Mouse (Mus musculus) gastrocnemius, postnatal 10 days (tissue): ENCODE data around the gene Paqr8. TPM values are rescaled to one million over a fixed set of nuclear protein-coding genes. Genes with fewer than 3 reads are reported as not detected.
A peak's percentile ranks its signal among the peaks of the same experiment; 100 is the strongest.

Source experiments
- DNase-seq: peaks from one replicate; pipeline ENCODE4 v3.0.0; 2021; ENCODE audit warnings: mixed read lengths
- long read RNA-seq, 2 experiments: library from polyadenylated mRNA; stranded (forward); transcript quantifications; one replicate each; pipeline ENCODE4 v2.0.0; 2021
- total RNA-seq, 2 experiments: library from RNA; stranded (reverse); gene quantifications; 2 replicates each; pipeline ENCODE4 v1.2.3; 2021

Paqr8 gene
- total RNA-seq, result 1 to 10 TPM; 2.0 to 2.2 TPM
- long read RNA-seq, experiment 1, full-length matches to known transcripts, result 3 of 6 reads
- long read RNA-seq, experiment 1, partial matches to known transcripts, result 0 of 6 reads
- long read RNA-seq, experiment 1, other reads (novel, unspliced or antisense), result 3 of 6 reads
- long read RNA-seq, experiment 2, full-length matches to known transcripts, result 2 of 3 reads
- long read RNA-seq, experiment 2, partial matches to known transcripts, result 0 of 3 reads
- long read RNA-seq, experiment 2, other reads (novel, unspliced or antisense), result 1 of 3 reads

GRCm38 (mm10) chr1:20890404-20890921 lies at the start of gene Paqr8:
TSS of gene Paqr8 (plus strand) at chr1:20890606.
- DNase-seq, result peak; percentile 81

DNA sequence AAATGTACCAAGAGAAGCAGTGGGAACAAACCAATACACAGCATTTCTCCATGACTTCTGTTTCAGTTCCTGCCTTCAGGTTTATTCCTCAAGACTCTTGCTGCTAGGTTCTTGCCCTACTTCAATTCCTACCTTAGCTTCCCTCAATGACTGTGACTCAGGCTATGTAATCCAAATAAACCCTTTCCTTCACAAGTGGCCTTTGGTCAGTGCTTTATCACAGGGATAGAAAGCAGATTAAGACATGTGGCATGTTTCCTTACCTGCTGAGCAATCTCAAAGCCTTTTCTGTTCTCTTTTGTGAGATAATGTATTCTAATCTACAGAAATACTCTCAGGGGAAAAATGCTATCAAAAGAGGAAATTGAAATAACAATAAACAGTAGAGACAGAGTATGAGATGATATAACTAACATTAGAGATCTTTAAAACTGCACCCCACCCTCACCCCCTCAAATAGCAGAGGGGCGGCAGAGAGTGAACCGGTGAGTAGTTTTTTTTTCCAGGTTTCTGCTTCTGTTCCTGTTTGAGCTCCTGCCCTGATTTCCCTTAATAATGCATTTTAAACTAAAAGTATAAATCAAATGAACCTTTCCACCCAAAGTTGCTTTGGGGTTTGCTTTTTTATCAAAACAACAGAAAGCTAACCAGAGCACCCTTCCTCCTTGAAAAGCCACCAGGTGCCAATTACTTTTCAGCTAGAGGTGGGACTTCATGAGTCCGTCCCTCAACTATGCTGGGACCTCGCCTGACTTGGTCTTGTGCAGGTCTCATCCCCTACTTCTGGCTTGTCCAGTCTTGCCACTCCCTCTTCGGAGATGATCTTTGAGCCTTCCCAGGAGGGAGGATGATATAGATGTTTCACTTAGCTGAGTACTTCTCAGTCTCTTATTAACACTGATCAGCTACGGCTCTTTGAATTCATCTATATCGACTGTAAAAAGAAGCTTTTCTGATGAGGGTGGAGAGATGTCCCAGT lies 33.2 kb upstream of the Paqr8 start:
- DNase-seq, result no peak

GRCm38 (mm10) chr1:20860775-20861174 lies 29.6 kb upstream of the Paqr8 start:
- DNase-seq, result no peak

GRCm38 (mm10) chr1:20861865-20862264 lies 28.5 kb upstream of the Paqr8 start:
- DNase-seq, result no peak

DNA sequence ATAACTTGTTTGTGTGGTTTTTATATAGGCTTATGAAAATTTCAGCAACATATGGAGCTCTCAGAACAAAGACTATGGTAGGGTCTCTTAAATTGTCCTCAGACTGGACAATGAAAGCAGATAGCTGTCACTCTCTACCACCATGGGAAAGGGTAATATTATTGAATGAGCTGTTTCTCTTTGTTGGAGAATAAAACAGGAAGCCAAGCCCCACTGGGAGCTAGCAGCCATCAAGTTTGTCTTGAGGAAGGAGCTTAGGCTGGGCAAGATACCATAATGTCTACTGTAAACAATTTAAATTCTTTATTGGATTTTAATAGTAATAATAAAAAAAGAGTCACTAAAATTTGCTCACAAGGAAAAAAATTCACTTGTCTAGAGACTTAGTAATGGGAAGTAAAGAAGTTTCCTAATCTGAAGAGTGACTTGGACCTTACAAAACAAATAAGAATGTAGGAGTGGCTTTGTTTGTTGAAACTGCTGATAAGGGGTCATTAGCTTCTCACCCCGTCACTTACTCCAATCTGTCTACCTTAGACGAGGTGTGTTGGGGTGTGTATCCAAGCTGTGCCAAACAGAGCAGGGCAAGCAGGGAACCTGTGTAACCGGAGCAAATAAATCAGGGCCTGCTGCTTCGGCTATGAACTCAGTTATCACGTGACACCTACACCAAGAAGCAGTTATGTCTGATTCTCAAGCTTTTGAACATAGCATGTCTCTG lies 26.8 kb upstream of the Paqr8 start:
- no peak for DNase-seq

GRCm38 (mm10) chr1:20867241-20867902 lies 23.0 kb upstream of the Paqr8 start:
- DNase-seq, result no peak

DNA sequence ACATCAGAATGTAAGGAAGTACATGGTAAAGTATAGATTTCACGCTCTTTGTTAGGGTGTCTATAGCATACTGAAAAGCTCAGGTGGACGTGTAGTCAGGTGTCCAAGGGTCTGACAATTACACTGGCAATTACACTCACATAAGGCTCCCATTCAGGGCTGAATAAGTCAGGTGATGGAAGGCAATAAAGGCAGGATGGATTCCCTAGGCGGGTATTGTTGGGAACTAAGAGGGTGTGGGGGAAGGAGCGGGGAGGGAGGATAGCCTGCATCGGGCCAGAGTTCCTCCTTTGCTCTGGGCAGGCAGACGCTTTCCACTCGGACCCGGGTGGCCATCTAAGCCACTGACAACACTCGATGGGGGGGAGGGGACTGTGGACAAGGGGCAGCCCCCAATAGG lies 22.4 kb upstream of the Paqr8 start:
- DNase-seq, result no peak

GRCm38 (mm10) chr1:20870887-20871286 lies 19.5 kb upstream of the Paqr8 start:
- DNase-seq, result no peak

DNA sequence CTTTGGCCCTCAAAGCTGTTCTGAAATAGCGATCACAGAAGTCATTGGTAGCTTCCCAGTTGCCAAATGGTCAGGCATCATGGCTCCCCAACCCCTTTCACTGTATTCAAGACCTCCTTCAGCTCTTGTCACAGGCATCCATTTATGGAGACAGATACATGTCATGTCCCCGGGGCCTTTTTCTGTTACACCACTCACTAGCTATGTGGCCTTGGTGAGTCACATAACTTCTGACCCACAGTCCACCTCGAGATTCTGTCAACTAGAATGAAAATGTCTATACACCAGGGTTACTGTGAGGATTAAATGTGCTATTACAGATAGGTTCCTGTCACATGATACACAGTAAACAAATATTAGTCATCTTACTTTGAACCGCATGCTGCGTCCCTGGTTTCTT lies 17.9 kb upstream of the Paqr8 start:
- no peak for DNase-seq

DNA sequence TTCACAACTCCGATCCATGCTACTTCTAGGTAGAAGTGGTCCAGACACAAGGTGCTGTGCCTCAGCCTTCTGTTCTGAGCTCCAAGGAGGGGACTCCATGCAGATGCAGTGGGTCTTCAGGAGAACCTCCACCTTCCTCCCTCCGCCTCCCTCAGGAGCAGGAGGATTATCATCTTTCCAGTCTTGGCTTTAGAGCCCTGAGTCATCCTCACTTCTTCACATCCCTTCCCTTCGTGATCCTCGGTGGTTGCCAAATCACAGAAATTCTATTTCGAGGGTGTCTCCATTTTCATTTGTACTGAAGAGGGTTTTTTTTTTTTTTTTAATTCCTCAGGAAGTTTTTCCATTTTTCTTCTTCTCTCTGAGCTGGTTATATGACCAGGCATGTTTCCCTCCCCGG lies 16.3 kb upstream of the Paqr8 start:
- no peak for DNase-seq

- DNase-seq, result no peak
Measured at GRCm38 (mm10) chr1:20877355-20877754, 13.1 kb upstream of the Paqr8 start.

DNA sequence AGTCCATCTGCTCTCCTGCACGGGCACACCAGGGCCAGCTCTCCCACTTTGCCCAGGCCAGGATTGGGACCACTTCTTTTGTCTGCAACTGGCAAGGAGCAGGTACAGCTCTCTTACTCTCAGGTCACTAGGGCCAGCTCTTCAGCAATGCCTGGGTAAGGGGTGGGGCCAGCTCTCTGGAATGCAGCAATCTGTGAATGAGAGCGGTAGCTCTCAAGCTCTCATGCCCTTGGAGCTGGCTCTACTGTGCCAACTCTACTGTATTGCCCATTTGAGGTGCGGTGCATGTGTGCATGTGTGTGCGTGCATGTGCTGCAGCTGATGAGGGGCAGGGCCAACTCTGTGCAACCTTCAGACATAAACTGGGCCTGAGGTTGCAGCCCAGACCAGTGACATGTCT lies 11.0 kb upstream of the Paqr8 start:
- no peak for DNase-seq

GRCm38 (mm10) chr1:20883079-20883478 lies 7.3 kb upstream of the Paqr8 start:
- no peak for DNase-seq

- no peak for DNase-seq
Measured at GRCm38 (mm10) chr1:20889677-20890403, 566 bp upstream of the Paqr8 start.

GRCm38 (mm10) chr1:20890941-20891399 lies 564 bp downstream of the Paqr8 start:
- DNase-seq, result peak; percentile 25

DNA sequence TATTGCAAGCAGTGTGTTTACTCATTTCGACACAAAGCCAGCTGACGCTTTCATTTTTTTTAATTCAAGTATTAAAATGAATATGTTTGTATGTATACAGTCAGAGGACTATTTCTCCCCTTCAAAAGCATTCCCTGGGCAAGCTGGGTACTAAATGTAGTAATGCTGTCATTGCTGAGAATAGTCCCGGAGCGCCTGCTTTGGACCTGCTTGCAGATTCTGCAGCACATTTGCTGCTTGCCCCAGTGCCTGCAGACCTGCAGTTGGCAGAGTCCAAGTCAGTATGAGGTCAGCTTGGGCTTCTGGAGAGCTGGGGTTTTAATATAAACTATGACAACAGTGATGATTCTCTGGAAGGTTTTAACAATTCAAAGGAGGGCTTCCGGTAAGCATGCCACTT lies 2.7 kb downstream of the Paqr8 start:
- no peak for DNase-seq

DNA sequence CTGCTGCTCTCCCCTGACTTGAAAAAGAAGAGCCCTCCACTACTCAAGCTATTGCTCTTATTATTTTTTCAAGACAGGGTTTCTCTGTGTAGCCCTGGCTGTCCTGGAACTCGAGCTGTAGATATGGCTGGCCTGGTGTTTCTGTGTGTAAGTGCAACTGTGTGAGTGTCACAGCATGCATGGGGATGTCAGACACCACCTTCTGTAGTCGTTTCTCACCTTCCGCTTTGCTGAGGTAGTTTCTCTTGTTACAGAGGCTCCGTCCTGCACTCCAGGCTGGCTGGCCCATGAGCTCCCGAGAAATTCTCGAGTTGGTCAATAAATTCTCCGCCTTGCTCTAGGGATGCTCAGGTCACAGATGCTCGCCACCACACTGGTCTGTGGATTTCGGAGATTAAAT lies 8.0 kb downstream of the Paqr8 start:
- DNase-seq, result no peak

DNA sequence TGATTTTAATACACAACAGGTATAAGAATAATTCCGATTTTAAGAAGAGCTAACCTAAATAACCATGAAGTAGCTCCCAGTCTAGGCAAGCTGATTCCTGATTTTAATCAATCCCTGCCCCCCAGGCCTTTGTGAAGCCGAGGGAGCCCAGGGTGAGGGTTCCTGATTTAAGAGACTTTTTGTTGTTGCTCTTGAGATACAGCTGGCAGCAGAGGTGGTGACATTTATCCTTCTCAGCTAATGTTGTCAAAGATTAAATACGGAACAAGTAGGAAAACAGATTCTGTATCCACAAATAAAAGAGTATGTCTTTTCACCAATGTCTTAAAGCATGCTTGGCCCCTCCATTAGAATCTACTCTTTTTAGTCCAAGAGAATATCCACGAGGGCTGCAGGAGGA lies 9.9 kb downstream of the Paqr8 start:
- DNase-seq, result no peak

- no peak for DNase-seq
Measured at GRCm38 (mm10) chr1:20905501-20906127, 15.2 kb downstream of the Paqr8 start.

DNA sequence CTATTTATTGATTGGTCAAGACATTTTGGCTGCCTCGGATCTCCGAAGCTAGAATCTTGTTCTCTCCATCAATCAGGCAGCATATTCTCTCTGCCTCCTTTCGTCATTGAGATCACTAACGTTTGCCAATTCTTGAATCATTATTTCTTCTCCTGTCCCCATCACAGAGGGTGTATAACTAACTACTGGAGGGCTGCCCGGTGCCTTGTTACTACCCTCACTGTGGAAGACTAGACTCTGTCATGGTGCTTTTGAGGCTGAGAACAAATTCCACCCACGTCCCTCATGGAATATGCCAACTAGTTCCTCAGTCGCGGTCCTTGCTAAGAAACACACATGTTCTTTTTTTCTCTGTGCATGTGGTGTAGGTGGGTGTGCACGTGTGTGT lies 15.7 kb downstream of the Paqr8 start:
- DNase-seq, result no peak

GRCm38 (mm10) chr1:20908541-20908940 lies 18.1 kb downstream of the Paqr8 start:
- no peak for DNase-seq
